Comparison of ENCODE assay signal across 32 mouse cellular contexts in genomic region chrX:92498254-92498653, GRCm38 (mm10). TPM values are rescaled to one million over a fixed set of nuclear protein-coding genes. Genes with fewer than 3 reads are reported as not detected.
DNase-seq lines count a peak whose midpoint lies in the region; ATAC-seq and TF ChIP-seq lines count a peak whose summit lies in the region.
"Had no signal": no experiment of that assay in that cellular context is flagged by ENCODE, and none has a peak within 500 bp of the region (broad histone marks: within the 10 kb centered on the region; RNA-seq: fewer than 3 reads in every experiment).

No protein-coding gene starts in this region.

- H3K9ac ChIP-seq in forebrain, postnatal 0 days, result no peak overlapping the region
- no peak overlapping the region for H3K9ac ChIP-seq in forebrain, embryonic 16.5 days (replicated peaks; ENCODE audit: low read depth, low read length)
- H3K9ac ChIP-seq in hindbrain, postnatal 0 days (replicated peaks; ENCODE audit: low read length), result no peak overlapping the region
- H3K9ac ChIP-seq in hindbrain, embryonic 12.5 days, result no peak overlapping the region
- H3K9ac ChIP-seq: forebrain, embryonic 13.5 days; heart, embryonic 12.5 days; heart, embryonic 15.5 days; hindbrain, embryonic 15.5 days; intestine, embryonic 15.5 days had no signal

- DNase-seq in forebrain, postnatal 0 days, result peak; percentile 18
- peak; percentile 10 for DNase-seq in hindbrain, postnatal 0 days (ENCODE audit: low spot score)
- DNase-seq in right cerebral cortex, postnatal 4 days, result peak; percentile 1
- DNase-seq in right cerebral cortex, postnatal 14 days, result no peak
- DNase-seq in hindbrain, embryonic 10.5 days (ENCODE audit: low spot score), result no peak
- DNase-seq: adrenal gland, postnatal 14 days; B cell, adult 2 months; cerebellum, adult 18-20 months; cerebellum, adult 9-10 months; cerebellum, postnatal 14 days; gastrocnemius, postnatal 25 days; heart, adult 18-20 months; heart, postnatal 10 days; heart, postnatal 36 days; kidney, adult 11 months had no signal

- H3K27me3 ChIP-seq in forebrain, postnatal 0 days (ENCODE audit: insufficient read depth, low read length), result no peaks in the 10 kb centered on the region
- H3K27me3 ChIP-seq in forebrain, embryonic 16.5 days (replicated peaks; ENCODE audit: control insufficient read depth, insufficient read depth, low read length), result no peaks in the 10 kb centered on the region
- H3K27me3 ChIP-seq in hindbrain, postnatal 0 days (ENCODE audit: insufficient read depth, low read length), result no peaks in the 10 kb centered on the region
- no peaks in the 10 kb centered on the region for H3K27me3 ChIP-seq in hindbrain, embryonic 12.5 days
- H3K27me3 ChIP-seq in hindbrain, embryonic 10.5 days (ENCODE audit: insufficient read depth, poor library complexity, severe bottlenecking), result no peaks in the 10 kb centered on the region
- H3K27me3 ChIP-seq: CH12.LX; forebrain, embryonic 13.5 days; heart, embryonic 12.5 days; heart, embryonic 15.5 days; hindbrain, embryonic 15.5 days; intestine, embryonic 15.5 days had no signal

- 28% methylated on average over 1 of the region's 1 CpGs for WGBS in forebrain, postnatal 0 days
- 10% methylated on average over 1 of the region's 1 CpGs for WGBS in forebrain, embryonic 16.5 days
- 56% methylated on average over 1 of the region's 1 CpGs for WGBS in hindbrain, postnatal 0 days
- 35% methylated on average over 1 of the region's 1 CpGs for WGBS in hindbrain, embryonic 12.5 days
- 50% methylated on average over 1 of the region's 1 CpGs for WGBS in hindbrain, embryonic 10.5 days

- no peaks in the 10 kb centered on the region for H3K9me3 ChIP-seq in forebrain, postnatal 0 days (ENCODE audit: low read length)
- H3K9me3 ChIP-seq in forebrain, embryonic 16.5 days (ENCODE audit: control insufficient read depth, low read length), result no peaks in the 10 kb centered on the region
- H3K9me3 ChIP-seq in hindbrain, postnatal 0 days (ENCODE audit: low read length), result no peaks in the 10 kb centered on the region
- no peaks in the 10 kb centered on the region for H3K9me3 ChIP-seq in hindbrain, embryonic 12.5 days (replicated peaks)
- no peaks in the 10 kb centered on the region for H3K9me3 ChIP-seq in hindbrain, embryonic 10.5 days
- H3K9me3 ChIP-seq: forebrain, embryonic 10.5 days; forebrain, embryonic 13.5 days; G1E; heart, embryonic 12.5 days; heart, embryonic 15.5 days; hindbrain, embryonic 15.5 days; intestine, embryonic 15.5 days had no signal

- H3K4me1 ChIP-seq in forebrain, postnatal 0 days (ENCODE audit: insufficient read depth), result no peaks in the 10 kb centered on the region
- H3K4me1 ChIP-seq in forebrain, embryonic 16.5 days (replicated peaks; ENCODE audit: control insufficient read depth, insufficient read depth, low read length), result no peaks in the 10 kb centered on the region
- H3K4me1 ChIP-seq in hindbrain, postnatal 0 days (ENCODE audit: insufficient read depth, low read length), result no peaks in the 10 kb centered on the region
- no peaks in the 10 kb centered on the region for H3K4me1 ChIP-seq in hindbrain, embryonic 12.5 days
- no peaks in the 10 kb centered on the region for H3K4me1 ChIP-seq in hindbrain, embryonic 10.5 days (replicated peaks)
- H3K4me1 ChIP-seq: forebrain, embryonic 10.5 days; forebrain, embryonic 13.5 days; heart, embryonic 12.5 days; heart, embryonic 15.5 days; hindbrain, embryonic 15.5 days; intestine, embryonic 15.5 days had no signal

- H3K4me3 ChIP-seq in forebrain, postnatal 0 days (ENCODE audit: low read depth, low read length), result no peak overlapping the region
- H3K4me3 ChIP-seq in forebrain, embryonic 16.5 days (replicated peaks; ENCODE audit: low read length), result no peak overlapping the region
- H3K4me3 ChIP-seq in hindbrain, postnatal 0 days (ENCODE audit: low read length), result no peak overlapping the region
- H3K4me3 ChIP-seq in hindbrain, embryonic 12.5 days, result no peak overlapping the region
- no peak overlapping the region for H3K4me3 ChIP-seq in hindbrain, embryonic 10.5 days
- H3K4me3 ChIP-seq: forebrain, embryonic 10.5 days; forebrain, embryonic 13.5 days; heart, embryonic 12.5 days; heart, embryonic 15.5 days; hindbrain, embryonic 15.5 days; intestine, embryonic 15.5 days had no signal

- no peaks in the 10 kb centered on the region for H3K36me3 ChIP-seq in forebrain, postnatal 0 days (ENCODE audit: insufficient read depth)
- no peaks in the 10 kb centered on the region for H3K36me3 ChIP-seq in forebrain, embryonic 16.5 days (ENCODE audit: control insufficient read depth, insufficient read depth)
- no peaks in the 10 kb centered on the region for H3K36me3 ChIP-seq in hindbrain, postnatal 0 days (ENCODE audit: insufficient read depth, low read length)
- no peaks in the 10 kb centered on the region for H3K36me3 ChIP-seq in hindbrain, embryonic 12.5 days
- no peaks in the 10 kb centered on the region for H3K36me3 ChIP-seq in hindbrain, embryonic 10.5 days
- H3K36me3 ChIP-seq: forebrain, embryonic 10.5 days; G1E; heart, embryonic 12.5 days; heart, embryonic 15.5 days; hindbrain, embryonic 15.5 days; intestine, embryonic 15.5 days had no signal

- peak; percentile 64 for ATAC-seq in forebrain, postnatal 0 days
- ATAC-seq in forebrain, embryonic 16.5 days, result no peak
- no peak for ATAC-seq in hindbrain, postnatal 0 days
- ATAC-seq in hindbrain, embryonic 12.5 days (ENCODE audit: low FRiP score), result no peak
- ATAC-seq: forebrain, embryonic 13.5 days; intestine, embryonic 15.5 days; Patski had no signal

- no peak for TF ChIP-seq CTCF in forebrain, postnatal 0 days (IDR thresholded peaks at IDR 0.05; ENCODE audit: low read depth)
- TF ChIP-seq CTCF in hindbrain, postnatal 0 days (IDR thresholded peaks at IDR 0.05; ENCODE audit: low read depth), result no peak

- no peak overlapping the region for H3K27ac ChIP-seq in forebrain, postnatal 0 days (ENCODE audit: low read depth, low read length)
- H3K27ac ChIP-seq in forebrain, embryonic 16.5 days (ENCODE audit: low read length), result no peak overlapping the region
- no peak overlapping the region for H3K27ac ChIP-seq in hindbrain, postnatal 0 days
- no peak overlapping the region for H3K27ac ChIP-seq in hindbrain, embryonic 12.5 days
- H3K27ac ChIP-seq in hindbrain, embryonic 10.5 days, result no peak overlapping the region
- H3K27ac ChIP-seq: forebrain, embryonic 10.5 days; forebrain, embryonic 13.5 days; heart, embryonic 15.5 days; hindbrain, embryonic 15.5 days; intestine, embryonic 15.5 days had no signal

- H3K4me2 ChIP-seq in forebrain, postnatal 0 days (ENCODE audit: low read depth), result no peak overlapping the region
- no peak overlapping the region for H3K4me2 ChIP-seq in forebrain, embryonic 16.5 days (ENCODE audit: low read length)
- no peak overlapping the region for H3K4me2 ChIP-seq in hindbrain, postnatal 0 days (ENCODE audit: low read depth, low read length)
- H3K4me2 ChIP-seq in hindbrain, embryonic 12.5 days (replicated peaks), result no peak overlapping the region
- H3K4me2 ChIP-seq: forebrain, embryonic 13.5 days; heart, embryonic 12.5 days; heart, embryonic 15.5 days; hindbrain, embryonic 15.5 days; intestine, embryonic 15.5 days had no signal

RNA-seq across cellular contexts. Expression of gene Gm5941, which starts 8.5 kb away (rescaled TPM):
- not detected in 2 replicates for total RNA-seq in forebrain, postnatal 0 days (2014; rRNA removed)
- not detected in 2 replicates for polyA plus RNA-seq in forebrain, postnatal 0 days (2015; fragmentation: Nextera tagmentation; extraction: Ambion mirVana)
- not detected in 2 replicates for polyA plus RNA-seq in forebrain, embryonic 16.5 days (2015; fragmentation: Nextera tagmentation; extraction: Ambion mirVana)
- not detected in 2 replicates for total RNA-seq in hindbrain, postnatal 0 days (2014; rRNA removed)
- not detected in 2 replicates for polyA plus RNA-seq in hindbrain, postnatal 0 days (2015; fragmentation: Nextera tagmentation; extraction: Ambion mirVana)
- polyA plus RNA-seq in hindbrain, embryonic 12.5 days (2016; fragmentation: Nextera tagmentation; extraction: Ambion mirVana), result not detected in 2 replicates
- polyA plus RNA-seq in hindbrain, embryonic 10.5 days (2016; fragmentation: Nextera tagmentation; extraction: Ambion mirVana), result not detected in 2 replicates
- total RNA-seq: adrenal gland, adult 18-20 months; adrenal gland, postnatal 14 days; adrenal gland, postnatal 4 days; CH12.LX; G1E; gastrocnemius, adult 8-10 months; gastrocnemius, postnatal 25 days; heart, adult 18-20 months; heart, postnatal 10 days; heart, postnatal 36 days had no signal
- polyA plus RNA-seq: embryonic facial prominence, embryonic 11.5 days; embryonic facial prominence, embryonic 14.5 days; forebrain, embryonic 10.5 days; forebrain, embryonic 13.5 days; G1E; heart, embryonic 12.5 days; heart, embryonic 15.5 days; hindbrain, embryonic 11.5 days; hindbrain, embryonic 15.5 days; intestine, embryonic 15.5 days; Patski had no signal

Comparison
In these comparisons a context has a peak if more than half of its experiments do, and no peak if none do; other contexts are left out.
1. DNase-seq: peak in forebrain, postnatal 0 days (single experiment), hindbrain, postnatal 0 days (single experiment) and right cerebral cortex, postnatal 4 days (single experiment); none in right cerebral cortex, postnatal 14 days (single experiment) and hindbrain, embryonic 10.5 days (single experiment).